Mouse (Mus musculus) frontal cortex, adult 2 months (tissue): ENCODE results near the gene Msh2. TPM values are rescaled to one million over a fixed set of nuclear protein-coding genes. Genes with fewer than 3 reads are reported as not detected.

ENCODE experiments used
- polyA plus RNA-seq: library from polyadenylated mRNA; depleted of rRNA; stranded (reverse); fragments of >200 nt; gene quantifications from 2 replicates; pipeline ENCODE4 v1.2.3, GENCODE M21; 2012; rRNA removed

The Msh2 gene
- polyA plus RNA-seq, 1 experiment, result 20.3 TPM

Other genes with a start within 250 kb of the Msh2 start
- gene Stpg4, start 244.6 kb upstream of the Msh2 start, polyA plus RNA-seq, result not detected in 2 replicates
- 2,836 and 2,917 TPM in 2 replicates for gene Calm2, start 225.4 kb upstream of the Msh2 start, polyA plus RNA-seq
- gene Epcam, start 36.4 kb upstream of the Msh2 start, polyA plus RNA-seq, result 0.66 and 0.90 TPM in 2 replicates
- 14.9 and 20.9 TPM in 2 replicates for gene Kcnk12, start 125.7 kb downstream of the Msh2 start, polyA plus RNA-seq
- gene Rpl36-ps4, start 248.6 kb downstream of the Msh2 start, polyA plus RNA-seq, result not detected in 2 replicates